Mouse (Mus musculus): ENCODE measurements around the gene Mfrp. TPM values are rescaled to one million over a fixed set of nuclear protein-coding genes. Genes with fewer than 3 reads are reported as not detected.

The Mfrp gene
- polyA plus RNA-seq, 1 experiment from 2014 or later: not detected

DNA sequence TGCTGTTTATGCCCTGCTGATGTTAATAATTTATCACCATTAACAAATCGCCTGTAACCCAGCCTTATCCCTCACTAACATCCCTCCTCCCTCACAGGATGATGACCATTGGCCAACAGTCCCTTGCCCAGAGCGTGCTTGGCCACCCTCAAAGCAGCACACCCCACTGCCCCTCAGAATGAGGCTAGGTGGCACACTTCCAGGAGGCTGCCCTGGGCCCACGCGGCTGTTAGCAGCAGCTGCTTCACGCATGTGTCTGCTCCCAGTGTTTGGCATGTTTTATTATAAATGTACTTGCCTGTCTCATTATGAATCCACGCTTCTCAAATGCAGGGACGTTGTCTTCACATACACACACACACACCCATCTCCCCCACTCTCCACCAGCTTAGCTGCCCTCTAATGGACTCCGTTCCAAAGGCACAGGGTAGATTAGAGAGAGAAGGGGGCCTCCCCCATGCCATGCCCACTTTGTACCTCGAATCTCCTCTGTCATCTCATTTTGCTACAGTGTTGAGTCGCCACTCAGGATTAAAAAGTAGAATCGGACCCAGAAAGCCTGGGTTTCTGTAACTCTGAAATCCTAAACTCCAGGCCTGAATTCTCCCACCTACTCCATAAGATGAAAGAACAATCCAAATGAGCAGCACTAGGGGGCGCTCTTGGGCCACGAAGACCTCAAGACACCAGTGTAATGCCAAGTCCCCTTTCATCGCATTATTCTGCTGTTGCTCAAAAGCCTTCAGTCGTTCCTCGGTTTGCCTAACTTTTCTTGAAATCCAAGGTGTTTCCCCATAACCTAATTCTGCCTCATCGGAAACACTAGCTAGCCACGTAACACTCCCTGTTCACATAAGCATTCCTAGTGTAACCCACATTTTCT is 24.3 kb downstream of the Mfrp start:
- no peak overlapping the region; the same call in 1 of the 2 replicates for H3K9ac ChIP-seq (replicated peaks)
- 35% methylated on average over 18 of the region's 18 CpGs for WGBS
- no peak for ATAC-seq (ENCODE audit: low FRiP score, low read depth)
- H3K9me3 ChIP-seq: no peaks in the 10 kb centered on the region
- H3K36me3 ChIP-seq: no peaks in the 10 kb centered on the region
- H3K27me3 ChIP-seq: peaks cover 19% of the 10 kb centered on the region
- no peak overlapping the region for H3K4me3 ChIP-seq
- peaks cover 18% of the 10 kb centered on the region for H3K4me1 ChIP-seq
- H3K4me2 ChIP-seq (replicated peaks): no peak overlapping the region
- no peak overlapping the region for H3K27ac ChIP-seq (replicated peaks)

- Histone ChIP-seq H3K9me3 (no peaks in the 10 kb centered on the region), H3K9ac (replicated peaks) (no peak overlapping the region), H3K4me3 (no peak overlapping the region), H3K36me3 (no peaks in the 10 kb centered on the region), H3K4me1 (peaks cover 25% of the 10 kb centered on the region), H3K27me3 (peaks cover 28% of the 10 kb centered on the region), H3K27ac (replicated peaks) (no peak overlapping the region), H3K4me2 (replicated peaks) (no peak overlapping the region)
- ATAC-seq (ENCODE audit: low FRiP score, low read depth): no peak
- WGBS: 89% methylated on average over 3 of the region's 3 CpGs
Measured at GRCm38 (mm10) chr9:44126746-44127145, 25.2 kb downstream of the Mfrp start.

DNA sequence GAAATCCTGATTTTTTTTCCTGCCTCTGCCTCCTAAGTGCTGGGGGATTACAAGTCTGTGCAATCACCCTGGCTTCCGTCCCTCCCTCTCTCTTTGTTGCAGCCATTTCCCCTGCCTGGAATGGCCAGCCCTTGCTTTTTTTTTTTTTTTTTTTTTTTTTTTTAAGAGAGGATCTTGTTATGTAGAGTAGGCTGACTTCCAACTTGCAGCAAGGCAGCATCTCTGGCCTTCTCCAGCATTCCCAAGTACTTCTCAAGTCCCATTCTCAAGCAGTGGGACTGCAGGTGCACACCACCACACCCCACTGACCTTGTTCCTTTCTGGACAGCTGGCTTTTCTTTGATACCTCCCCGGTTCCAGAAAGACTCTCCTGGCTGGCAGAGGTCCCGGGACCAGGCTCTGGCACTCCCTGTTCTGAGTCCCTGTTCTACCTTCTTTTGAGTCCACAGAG is 25.8 kb downstream of the Mfrp start:
- no peak for ATAC-seq (ENCODE audit: low FRiP score, low read depth)
- no peaks in the 10 kb centered on the region for H3K9me3 ChIP-seq
- peaks cover 25% of the 10 kb centered on the region for H3K4me1 ChIP-seq
- H3K27ac ChIP-seq (replicated peaks): no peak overlapping the region
- H3K4me2 ChIP-seq (replicated peaks): no peak overlapping the region
- 39% methylated on average over 3 of the region's 3 CpGs for WGBS
- no peak overlapping the region for H3K4me3 ChIP-seq
- no peaks in the 10 kb centered on the region for H3K36me3 ChIP-seq
- H3K9ac ChIP-seq (replicated peaks): no peak overlapping the region
- H3K27me3 ChIP-seq: peaks cover 35% of the 10 kb centered on the region

GRCm38 (mm10) chr9:44129633-44130032 is 28.1 kb downstream of the Mfrp start:
- WGBS: 6% methylated on average over 9 of the region's 9 CpGs
- no peak for ATAC-seq (ENCODE audit: low FRiP score, low read depth)
- no peaks in the 10 kb centered on the region for H3K9me3 ChIP-seq
- H3K27ac ChIP-seq (replicated peaks): 0 out of 2 replicates have a peak overlapping the region, but pooled peaks have one; percentile 11
- peak overlapping the region; percentile 42 for H3K4me3 ChIP-seq
- H3K4me1 ChIP-seq: peaks cover 41% of the 10 kb centered on the region
- H3K4me2 ChIP-seq (replicated peaks): peak overlapping the region; percentile 66
- peak overlapping the region; percentile 62 for H3K9ac ChIP-seq (replicated peaks)
- no peaks in the 10 kb centered on the region for H3K36me3 ChIP-seq
- H3K27me3 ChIP-seq: peaks cover 57% of the 10 kb centered on the region

DNA sequence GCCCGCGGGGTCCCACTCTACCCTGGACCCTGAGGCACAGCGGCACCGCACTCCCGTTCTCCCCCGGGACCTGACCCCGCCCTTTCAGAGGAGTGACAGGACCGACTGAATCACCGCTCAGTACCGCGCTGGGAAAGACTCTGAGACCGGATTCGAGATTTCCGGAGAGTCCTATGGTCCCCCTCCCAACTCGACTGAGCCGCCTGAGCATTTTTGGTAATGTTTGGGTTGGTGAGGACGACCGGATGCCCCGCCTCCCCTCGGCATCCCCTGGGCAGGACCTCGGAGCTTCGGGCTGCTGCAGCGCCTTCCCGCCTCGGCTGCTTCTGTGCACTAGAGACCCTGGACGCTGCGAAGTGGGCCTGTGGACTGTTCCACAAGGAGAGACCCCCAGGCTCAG is 28.5 kb downstream of the Mfrp start:
- Histone ChIP-seq H3K9me3 (no peaks in the 10 kb centered on the region), H3K4me3 (peak overlapping the region; percentile 42), H3K9ac (replicated peaks) (peak overlapping the region; percentile 62), H3K27me3 (peaks cover 61% of the 10 kb centered on the region), H3K4me1 (peaks cover 46% of the 10 kb centered on the region), H3K36me3 (no peaks in the 10 kb centered on the region), H3K4me2 (replicated peaks) (peak overlapping the region; percentile 66), H3K27ac (replicated peaks) (0 out of 2 replicates have a peak overlapping the region, but pooled peaks have one; percentile 11)
- peak; percentile 51 for ATAC-seq (ENCODE audit: low FRiP score, low read depth)
- WGBS: under 1% methylated on average over 27 of the region's 27 CpGs

DNA sequence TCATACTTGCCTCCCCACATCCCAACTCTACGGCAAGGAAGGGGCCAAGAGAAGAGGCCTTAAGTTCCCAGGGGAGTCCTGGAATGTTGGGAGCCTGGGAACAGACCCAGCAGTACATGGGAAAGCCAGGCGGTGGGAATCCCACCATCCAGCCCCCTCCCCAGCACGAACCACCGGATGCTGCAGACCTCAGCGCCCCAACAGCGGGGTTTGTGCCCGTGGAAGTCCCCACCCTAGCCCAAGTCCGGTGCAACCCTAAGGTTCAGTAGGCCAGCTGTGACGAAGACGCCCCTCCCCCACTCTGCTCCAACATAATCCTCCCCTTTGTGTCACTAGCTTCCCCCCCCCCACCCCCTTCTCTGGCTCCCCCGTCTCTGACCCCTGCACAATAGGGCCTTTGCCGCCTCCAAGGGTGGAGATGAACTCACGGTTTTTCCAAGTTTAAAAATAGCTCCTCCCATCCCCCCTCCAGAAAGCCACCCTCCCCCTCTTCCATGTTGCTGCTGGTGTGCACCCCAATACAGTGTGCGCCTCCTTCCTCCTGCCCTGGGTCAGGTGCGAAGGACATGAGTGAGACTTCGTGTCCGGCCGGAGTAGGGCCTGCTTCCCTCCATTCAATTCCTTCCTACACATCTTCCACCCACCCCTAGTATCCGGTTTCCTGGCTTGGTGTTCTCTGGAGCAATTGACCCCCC is 29.2 kb downstream of the Mfrp start:
- 9% methylated on average over 19 of the region's 19 CpGs for WGBS
- peak overlapping the region; percentile 66 for H3K4me2 ChIP-seq (replicated peaks)
- peaks cover 68% of the 10 kb centered on the region for H3K27me3 ChIP-seq
- peak overlapping the region; percentile 11; the same call in 1 of the 2 replicates for H3K27ac ChIP-seq (replicated peaks)
- H3K9me3 ChIP-seq: no peaks in the 10 kb centered on the region
- H3K4me1 ChIP-seq: peaks cover 52% of the 10 kb centered on the region
- peak; percentile 47; the same call in 1 of the 2 replicates for ATAC-seq (ENCODE audit: low FRiP score, low read depth)
- peak overlapping the region; percentile 62 for H3K9ac ChIP-seq (replicated peaks)
- no peaks in the 10 kb centered on the region for H3K36me3 ChIP-seq
- H3K4me3 ChIP-seq: peak overlapping the region; percentile 42; the same call in 1 of the 2 replicates

DNA sequence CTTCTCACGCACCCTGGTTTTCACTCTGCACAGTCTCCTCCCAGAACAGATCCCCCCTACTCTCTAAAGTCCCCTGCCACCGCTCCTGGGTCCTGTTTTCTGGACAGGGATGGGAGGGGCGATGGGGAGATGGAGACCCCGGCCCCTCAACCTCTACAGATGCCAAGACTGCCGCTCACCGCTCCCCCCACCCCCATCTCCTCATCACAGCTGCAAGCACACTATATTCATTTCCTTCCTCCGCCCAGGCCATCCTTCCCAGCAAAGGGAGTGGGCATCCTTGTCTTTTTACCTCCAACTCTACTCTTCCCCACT is 29.7 kb downstream of the Mfrp start:
- H3K27me3 ChIP-seq: peaks cover 73% of the 10 kb centered on the region
- no peak overlapping the region for H3K9ac ChIP-seq (replicated peaks)
- H3K4me1 ChIP-seq: peaks cover 57% of the 10 kb centered on the region
- no peaks in the 10 kb centered on the region for H3K9me3 ChIP-seq
- no peak overlapping the region for H3K27ac ChIP-seq (replicated peaks)
- no peak for ATAC-seq (ENCODE audit: low FRiP score, low read depth)
- H3K36me3 ChIP-seq: no peaks in the 10 kb centered on the region
- peak overlapping the region; percentile 66; the same call in 1 of the 2 replicates for H3K4me2 ChIP-seq (replicated peaks)
- WGBS: 30% methylated on average over 7 of the region's 7 CpGs
- no peak overlapping the region for H3K4me3 ChIP-seq

DNA sequence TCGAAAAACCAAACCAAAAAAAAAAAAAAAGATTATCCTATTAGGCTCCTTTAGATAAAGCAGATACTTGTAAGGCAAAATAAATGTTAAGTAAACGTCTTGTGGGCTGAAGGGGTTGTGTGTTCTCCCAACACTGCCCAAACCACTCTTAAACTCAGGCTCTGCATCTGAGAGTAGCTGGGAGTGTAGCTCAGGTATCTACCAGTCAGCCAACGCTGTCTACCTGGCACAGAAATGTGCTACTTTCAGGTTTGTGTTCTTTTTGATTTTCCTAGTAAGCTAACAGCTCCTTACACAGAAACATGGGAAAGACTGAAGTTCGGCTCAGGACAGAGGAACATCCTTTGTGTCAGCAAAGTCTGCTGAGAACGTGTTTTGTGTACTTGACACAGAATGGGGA is 30.7 kb downstream of the Mfrp start:
- Histone ChIP-seq H3K36me3 (no peaks in the 10 kb centered on the region), H3K9ac (replicated peaks) (no peak overlapping the region), H3K27me3 (peaks cover 81% of the 10 kb centered on the region), H3K4me1 (peaks cover 58% of the 10 kb centered on the region), H3K9me3 (no peaks in the 10 kb centered on the region), H3K4me3 (no peak overlapping the region), H3K4me2 (replicated peaks) (no peak overlapping the region), H3K27ac (replicated peaks) (no peak overlapping the region)
- ATAC-seq (ENCODE audit: low FRiP score, low read depth): no peak
- 58% methylated on average over 5 of the region's 5 CpGs for WGBS

- peak overlapping the region; percentile 67 for H3K4me2 ChIP-seq (replicated peaks)
- 30% methylated on average over 2 of the region's 2 CpGs for WGBS
- H3K9me3 ChIP-seq: no peaks in the 10 kb centered on the region
- H3K9ac ChIP-seq (replicated peaks): 0 out of 2 replicates have a peak overlapping the region, but pooled peaks have one; percentile 6
- peaks cover 81% of the 10 kb centered on the region for H3K27me3 ChIP-seq
- no peak for ATAC-seq (ENCODE audit: low FRiP score, low read depth)
- no peak overlapping the region for H3K27ac ChIP-seq (replicated peaks)
- H3K4me3 ChIP-seq: peak overlapping the region; percentile 48; the same call in 1 of the 2 replicates
- H3K4me1 ChIP-seq: peaks cover 58% of the 10 kb centered on the region
- H3K36me3 ChIP-seq: no peaks in the 10 kb centered on the region
Measured at GRCm38 (mm10) chr9:44133287-44133686, 31.8 kb downstream of the Mfrp start.

DNA sequence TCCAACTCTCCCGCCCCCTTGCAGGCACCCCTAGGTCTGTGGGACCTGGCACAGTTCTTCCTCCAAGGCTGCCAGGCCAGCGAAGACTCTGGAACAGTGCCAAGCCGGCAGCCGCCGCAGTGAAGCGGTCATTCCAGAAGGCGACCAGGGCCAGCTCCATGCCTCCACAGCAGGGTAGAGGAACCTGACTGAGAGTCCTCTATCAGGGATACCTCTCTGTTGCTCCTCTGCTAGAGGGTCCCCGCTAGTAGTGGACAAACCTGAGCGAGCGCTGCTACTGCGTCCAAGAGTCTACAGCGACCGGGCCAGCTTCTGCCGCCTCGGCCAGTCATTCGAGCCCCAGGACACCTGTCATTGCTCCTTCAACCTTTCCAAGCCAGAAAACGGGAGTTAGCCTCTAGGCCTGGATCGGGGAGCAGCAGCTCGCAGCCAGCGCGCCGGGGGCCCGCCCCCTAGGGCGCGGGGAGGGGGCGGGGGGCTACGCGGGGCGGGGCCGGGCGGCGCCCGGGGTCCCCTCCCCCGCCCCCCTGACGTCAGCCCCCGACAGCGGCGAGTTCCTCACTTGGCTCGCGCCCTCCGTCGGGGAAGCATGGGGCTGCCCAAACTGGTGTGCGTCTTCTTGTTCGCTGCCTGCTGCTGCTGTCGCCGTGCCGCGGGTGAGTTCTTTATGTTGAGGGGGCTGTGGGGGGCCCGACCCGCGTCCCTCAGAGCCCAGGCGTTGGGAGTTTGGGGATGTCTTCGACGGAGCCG is 32.7 kb downstream of the Mfrp start, which contains the start of gene Mcam:
Gene Mcam (plus strand): TSS at position 369 of the 750 bp plus-strand sequence.
- WGBS: 1% methylated on average over 40 of the region's 55 CpGs
- Histone ChIP-seq H3K4me1 (peaks cover 58% of the 10 kb centered on the region), H3K36me3 (no peaks in the 10 kb centered on the region), H3K4me3 (peak within 1 kb of the TSS; percentile 48), H3K27ac (replicated peaks) (no peak within 1 kb of the TSS), H3K9me3 (no peaks in the 10 kb centered on the region), H3K9ac (replicated peaks) (peak within 1 kb of the TSS; percentile 57), H3K4me2 (replicated peaks) (peak within 1 kb of the TSS; percentile 67), H3K27me3 (peaks cover 73% of the 10 kb centered on the region)
- ATAC-seq (ENCODE audit: low FRiP score, low read depth): 0 out of 2 replicates have a peak, but pooled peaks have one; percentile 12

GRCm38 (mm10) chr9:44134851-44135730 is 33.6 kb downstream of the Mfrp start:
- 3% methylated on average over 45 of the region's 49 CpGs for WGBS

More at GRCm38 (mm10) chr9:44134851-44135730, 33.6 kb downstream of the Mfrp start:
- H3K9ac ChIP-seq (replicated peaks): peak overlapping the region; percentile 57
- peaks cover 66% of the 10 kb centered on the region for H3K27me3 ChIP-seq
- H3K4me1 ChIP-seq: peaks cover 51% of the 10 kb centered on the region
- H3K27ac ChIP-seq (replicated peaks): no peak overlapping the region
- no peaks in the 10 kb centered on the region for H3K9me3 ChIP-seq
- H3K4me2 ChIP-seq (replicated peaks): peak overlapping the region; percentile 67
- 0 out of 2 replicates have a peak, but pooled peaks cover 5% of the 10 kb centered on the region for H3K36me3 ChIP-seq
- peak overlapping the region; percentile 48 for H3K4me3 ChIP-seq
- ATAC-seq (ENCODE audit: low FRiP score, low read depth): no peak

All from midbrain, embryonic 12.5 days (tissue).